Mouse (Mus musculus): ENCODE measurements at regions not wholly inside any gene's neighbourhood (a gene's known extent, or its start where the extent isn't known, plus 50 kb on each side); places are given as distances from the start of the nearest gene placed in this dataset.

- 87% methylated on average over 1 of the region's 1 CpGs for WGBS
Observed at GRCm38 (mm10) chr12:64736008-64736663, 181.6 kb upstream of the Gm527 start.

DNA sequence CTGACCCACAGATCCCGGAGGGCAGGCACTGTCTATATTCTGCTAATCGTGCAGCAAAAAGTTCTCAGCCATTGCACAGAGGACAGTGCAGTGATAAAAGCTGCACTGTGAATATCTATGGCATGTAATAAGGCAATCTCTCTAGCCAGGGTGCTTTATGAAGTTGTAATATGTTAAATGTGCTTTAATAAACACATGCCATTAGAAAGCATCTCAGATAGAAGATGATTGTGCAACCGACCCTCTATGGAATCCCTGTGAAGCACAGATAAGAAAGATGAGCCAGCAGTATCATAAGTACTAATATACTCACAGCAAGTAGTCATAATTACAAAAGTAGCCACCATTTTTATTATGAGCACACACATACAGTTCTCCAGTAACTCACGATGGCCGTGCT, 214.3 kb upstream of the Gm527 start:
- Histone ChIP-seq H3K27ac (ENCODE audit: low read depth, low read length) (no peak overlapping the region), H3K4me3 (ENCODE audit: low read depth, low read length) (no peak overlapping the region), H3K4me1 (replicated peaks; ENCODE audit: control insufficient read depth, insufficient read depth, low read length) (no peaks in the 10 kb centered on the region), H3K9me3 (ENCODE audit: control insufficient read depth, low read length) (no peaks in the 10 kb centered on the region), H3K9ac (ENCODE audit: low read length) (no peak overlapping the region), H3K4me2 (ENCODE audit: low read depth, low read length, severe bottlenecking) (no peak overlapping the region), H3K36me3 (ENCODE audit: control insufficient read depth, insufficient read depth, low read length) (no peaks in the 10 kb centered on the region), H3K27me3 (ENCODE audit: control insufficient read depth, insufficient read depth, low read length) (no peaks in the 10 kb centered on the region)
- 85% methylated on average over 5 of the region's 5 CpGs for WGBS
- no peak for ATAC-seq (replicated peaks; ENCODE audit: low FRiP score)
- DNase-seq (ENCODE audit: low spot score) = no peak

More at GRCm38 (mm10) chr12:64736008-64736663, 181.6 kb upstream of the Gm527 start:
- H3K4me2 ChIP-seq (ENCODE audit: low read depth, low read length, severe bottlenecking) = no peak overlapping the region
- DNase-seq (ENCODE audit: low spot score) (no peak), ATAC-seq (replicated peaks; ENCODE audit: low FRiP score) (no peak)
- no peaks in the 10 kb centered on the region for H3K9me3 ChIP-seq (ENCODE audit: control insufficient read depth, low read length)
- H3K9ac ChIP-seq (ENCODE audit: low read length) = no peak overlapping the region
- no peaks in the 10 kb centered on the region for H3K4me1 ChIP-seq (replicated peaks; ENCODE audit: control insufficient read depth, insufficient read depth, low read length)
- H3K36me3 ChIP-seq (ENCODE audit: control insufficient read depth, insufficient read depth, low read length) = no peaks in the 10 kb centered on the region
- no peaks in the 10 kb centered on the region for H3K27me3 ChIP-seq (ENCODE audit: control insufficient read depth, insufficient read depth, low read length)
- H3K4me3 ChIP-seq (ENCODE audit: low read depth, low read length) = no peak overlapping the region
- no peak overlapping the region for H3K27ac ChIP-seq (ENCODE audit: low read depth, low read length)

- 92% methylated on average over 3 of the region's 3 CpGs for WGBS
- DNase-seq (ENCODE audit: low spot score) (no peak), ATAC-seq (replicated peaks; ENCODE audit: low FRiP score) (no peak)
- H3K9ac ChIP-seq (ENCODE audit: low read length) = no peak overlapping the region
- H3K4me1 ChIP-seq (replicated peaks; ENCODE audit: control insufficient read depth, insufficient read depth, low read length) = no peaks in the 10 kb centered on the region
- no peaks in the 10 kb centered on the region for H3K27me3 ChIP-seq (ENCODE audit: control insufficient read depth, insufficient read depth, low read length)
- H3K4me2 ChIP-seq (ENCODE audit: low read depth, low read length, severe bottlenecking) = no peak overlapping the region
- no peaks in the 10 kb centered on the region for H3K36me3 ChIP-seq (ENCODE audit: control insufficient read depth, insufficient read depth, low read length)
- H3K4me3 ChIP-seq (ENCODE audit: low read depth, low read length) = no peak overlapping the region
- no peaks in the 10 kb centered on the region for H3K9me3 ChIP-seq (ENCODE audit: control insufficient read depth, low read length)
- H3K27ac ChIP-seq (ENCODE audit: low read depth, low read length) = no peak overlapping the region
Observed at GRCm38 (mm10) chr12:64701066-64701465, 216.6 kb upstream of the Gm527 start.

- Histone ChIP-seq H3K4me1 (replicated peaks; ENCODE audit: control insufficient read depth, insufficient read depth, low read length) (peaks cover 3% of the 10 kb centered on the region; the same call in 1 of the 2 replicates), H3K27me3 (ENCODE audit: control insufficient read depth, insufficient read depth, low read length) (no peaks in the 10 kb centered on the region), H3K9me3 (ENCODE audit: control insufficient read depth, low read length) (no peaks in the 10 kb centered on the region), H3K36me3 (ENCODE audit: control insufficient read depth, insufficient read depth, low read length) (no peaks in the 10 kb centered on the region), H3K27ac (ENCODE audit: low read depth, low read length) (no peak overlapping the region), H3K4me3 (ENCODE audit: low read depth, low read length) (no peak overlapping the region), H3K9ac (ENCODE audit: low read length) (no peak overlapping the region), H3K4me2 (ENCODE audit: low read depth, low read length, severe bottlenecking) (no peak overlapping the region)
- no peak for ATAC-seq (replicated peaks; ENCODE audit: low FRiP score)
- WGBS = 89% methylated on average over 1 of the region's 1 CpGs
- no peak for DNase-seq (ENCODE audit: low spot score)
Observed at GRCm38 (mm10) chr12:64695343-64695742, 220.9 kb upstream of the Fscb start.

DNA sequence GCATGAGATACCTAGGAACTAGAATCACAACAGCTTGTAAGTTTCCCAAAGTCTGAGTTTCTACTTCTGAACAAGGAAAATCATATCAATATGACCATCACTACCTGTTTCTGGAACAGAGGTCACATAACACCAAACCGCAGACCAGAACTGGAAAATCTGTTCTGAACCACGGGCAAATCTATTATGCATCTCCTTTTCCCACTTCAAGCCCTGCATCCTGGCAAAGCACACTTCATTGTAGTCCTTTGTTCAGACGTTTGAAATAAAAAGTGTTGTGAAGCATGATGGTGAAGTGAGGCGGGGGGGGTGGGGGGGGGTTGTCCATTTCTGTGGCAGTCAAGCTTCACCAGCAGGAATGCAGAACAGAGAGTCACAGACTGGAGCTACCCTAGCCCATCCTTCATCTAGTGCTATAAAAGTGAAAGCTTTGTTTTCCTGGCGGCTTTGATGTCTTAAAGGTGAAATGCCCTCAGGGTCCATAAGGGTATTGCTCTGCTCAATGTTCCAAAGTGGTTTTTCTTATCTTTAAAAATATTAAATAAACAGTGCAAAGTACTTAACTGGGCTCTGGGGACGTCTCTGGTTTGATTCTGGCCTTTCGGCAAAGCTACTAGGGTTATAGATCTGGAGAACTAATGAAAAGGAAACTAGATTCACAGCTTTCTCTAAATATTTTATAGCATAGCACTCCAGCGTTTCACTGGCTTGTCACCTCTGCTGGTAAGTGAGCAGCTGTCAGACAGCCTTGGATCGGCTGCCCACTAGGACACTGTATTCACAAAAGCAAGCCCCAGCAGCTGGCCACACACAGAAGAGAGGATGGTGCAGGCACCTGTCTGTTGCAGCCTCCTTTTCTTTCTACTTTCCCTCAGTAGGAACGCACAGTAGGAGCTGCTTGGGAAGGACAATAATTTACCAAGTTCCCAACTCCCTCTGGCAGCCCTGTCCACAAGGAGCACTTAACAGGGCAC, 218.0 kb upstream of the Fscb start:
- DNase-seq (ENCODE audit: low spot score) = no peak
- H3K9me3 ChIP-seq (ENCODE audit: control insufficient read depth, low read length) = no peaks in the 10 kb centered on the region
- ATAC-seq (replicated peaks; ENCODE audit: low FRiP score) = 0 out of 2 replicates have a peak, but pooled peaks have one; percentile 36
- no peak overlapping the region for H3K4me3 ChIP-seq (ENCODE audit: low read depth, low read length)
- H3K27me3 ChIP-seq (ENCODE audit: control insufficient read depth, insufficient read depth, low read length) = no peaks in the 10 kb centered on the region
- H3K36me3 ChIP-seq (ENCODE audit: control insufficient read depth, insufficient read depth, low read length) = no peaks in the 10 kb centered on the region
- peaks cover 3% of the 10 kb centered on the region; the same call in 1 of the 2 replicates for H3K4me1 ChIP-seq (replicated peaks; ENCODE audit: control insufficient read depth, insufficient read depth, low read length)
- no peak overlapping the region for H3K27ac ChIP-seq (ENCODE audit: low read depth, low read length)
- no peak overlapping the region for H3K4me2 ChIP-seq (ENCODE audit: low read depth, low read length, severe bottlenecking)
- WGBS = 46% methylated on average over 10 of the region's 10 CpGs
- H3K9ac ChIP-seq (ENCODE audit: low read length) = no peak overlapping the region

DNA sequence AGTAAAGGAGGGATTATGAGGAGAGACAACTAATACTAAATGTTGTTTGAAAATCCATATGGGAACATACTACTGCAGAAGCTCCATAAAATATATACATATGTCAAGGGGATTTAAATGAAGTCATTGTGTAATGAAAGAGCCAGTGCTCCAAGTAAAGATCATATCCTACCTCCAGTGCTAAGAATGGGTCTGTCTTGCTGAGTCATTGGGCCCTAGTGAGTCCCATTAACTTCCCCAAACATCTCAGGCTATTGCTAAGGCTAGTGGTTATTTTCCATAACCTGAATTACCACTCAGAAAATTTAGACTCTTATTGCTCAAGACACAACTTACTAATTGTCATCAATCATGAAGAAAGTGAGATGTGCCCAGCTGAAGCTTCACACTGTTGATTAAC, 215.2 kb upstream of the Fscb start:
- ATAC-seq (replicated peaks; ENCODE audit: low FRiP score) = no peak
- no peak overlapping the region for H3K4me2 ChIP-seq (ENCODE audit: low read depth, low read length, severe bottlenecking)
- DNase-seq (ENCODE audit: low spot score) = no peak
- no peak overlapping the region for H3K27ac ChIP-seq (ENCODE audit: low read depth, low read length)
- H3K36me3 ChIP-seq (ENCODE audit: control insufficient read depth, insufficient read depth, low read length) = no peaks in the 10 kb centered on the region
- no peak overlapping the region for H3K9ac ChIP-seq (ENCODE audit: low read length)
- H3K9me3 ChIP-seq (ENCODE audit: control insufficient read depth, low read length) = no peaks in the 10 kb centered on the region
- no peaks in the 10 kb centered on the region for H3K27me3 ChIP-seq (ENCODE audit: control insufficient read depth, insufficient read depth, low read length)
- no peak overlapping the region for H3K4me3 ChIP-seq (ENCODE audit: low read depth, low read length)
- H3K4me1 ChIP-seq (replicated peaks; ENCODE audit: control insufficient read depth, insufficient read depth, low read length) = peaks cover 3% of the 10 kb centered on the region; the same call in 1 of the 2 replicates

- WGBS = 81% methylated on average over 1 of the region's 1 CpGs
- Histone ChIP-seq H3K27me3 (ENCODE audit: control insufficient read depth, insufficient read depth, low read length) (no peaks in the 10 kb centered on the region), H3K9me3 (ENCODE audit: control insufficient read depth, low read length) (no peaks in the 10 kb centered on the region), H3K4me3 (ENCODE audit: low read depth, low read length) (no peak overlapping the region), H3K9ac (ENCODE audit: low read length) (no peak overlapping the region), H3K27ac (ENCODE audit: low read depth, low read length) (no peak overlapping the region), H3K4me1 (replicated peaks; ENCODE audit: control insufficient read depth, insufficient read depth, low read length) (peaks cover 3% of the 10 kb centered on the region; the same call in 1 of the 2 replicates), H3K36me3 (ENCODE audit: control insufficient read depth, insufficient read depth, low read length) (no peaks in the 10 kb centered on the region), H3K4me2 (ENCODE audit: low read depth, low read length, severe bottlenecking) (no peak overlapping the region)
- DNase-seq (ENCODE audit: low spot score) (no peak), ATAC-seq (replicated peaks; ENCODE audit: low FRiP score) (no peak)
Observed at GRCm38 (mm10) chr12:64688618-64689017, 214.1 kb upstream of the Fscb start.

DNA sequence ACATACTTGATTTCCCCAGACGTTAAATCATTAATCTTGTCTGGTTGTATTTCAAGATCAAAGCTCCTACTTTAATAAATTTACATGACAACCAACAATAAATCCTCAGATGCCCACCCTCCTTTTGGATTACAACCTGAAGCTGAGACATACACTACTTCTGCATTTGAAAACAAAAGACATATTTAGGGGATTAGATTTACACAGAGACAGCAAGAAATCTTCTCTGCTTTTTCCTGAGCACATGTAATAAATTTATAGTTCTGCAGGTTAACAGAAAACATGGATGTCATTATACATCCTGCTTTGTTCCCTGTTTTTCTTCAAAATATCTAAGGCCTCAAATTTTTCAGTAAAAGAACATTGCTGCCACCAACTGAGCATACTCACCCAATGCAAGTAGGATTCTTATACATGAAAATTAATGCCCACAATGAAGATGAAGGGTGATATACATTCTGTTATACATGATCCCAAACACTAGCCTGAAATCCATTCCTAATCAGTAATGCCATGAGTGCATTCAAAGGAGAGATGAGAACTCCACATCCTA, 166.4 kb upstream of the Fscb start:
- 60% methylated on average over 1 of the region's 1 CpGs for WGBS
- no peak overlapping the region for H3K9ac ChIP-seq (ENCODE audit: low read length)
- ATAC-seq (replicated peaks; ENCODE audit: low FRiP score) = no peak
- H3K4me2 ChIP-seq (ENCODE audit: low read depth, low read length, severe bottlenecking) = no peak overlapping the region
- no peaks in the 10 kb centered on the region for H3K9me3 ChIP-seq (ENCODE audit: control insufficient read depth, low read length)
- no peak for DNase-seq (ENCODE audit: low spot score)
- H3K27ac ChIP-seq (ENCODE audit: low read depth, low read length) = no peak overlapping the region
- H3K4me3 ChIP-seq (ENCODE audit: low read depth, low read length) = no peak overlapping the region
- no peaks in the 10 kb centered on the region for H3K4me1 ChIP-seq (replicated peaks; ENCODE audit: control insufficient read depth, insufficient read depth, low read length)
- no peaks in the 10 kb centered on the region for H3K27me3 ChIP-seq (ENCODE audit: control insufficient read depth, insufficient read depth, low read length)
- H3K36me3 ChIP-seq (ENCODE audit: control insufficient read depth, insufficient read depth, low read length) = no peaks in the 10 kb centered on the region
